Mouse (Mus musculus): ENCODE results near the gene Frmd4b.

DNA sequence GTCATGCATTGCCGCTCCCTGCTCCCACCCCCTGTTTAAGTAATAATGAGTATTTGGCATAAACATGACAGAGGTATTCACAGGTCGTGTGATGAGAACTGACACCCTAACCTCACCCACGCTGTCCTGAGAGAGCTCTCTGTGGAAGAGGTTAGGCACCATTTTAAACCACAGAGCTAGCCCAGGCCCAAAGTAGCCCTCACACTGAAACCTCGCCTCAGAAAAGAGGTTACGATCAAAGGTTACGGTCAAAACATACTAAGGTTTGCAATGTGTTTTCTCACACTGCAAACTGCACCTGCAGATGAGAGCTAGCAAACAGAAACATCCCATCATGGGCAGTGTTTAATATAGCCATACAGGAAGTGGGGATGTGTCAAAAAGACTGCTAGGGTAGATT is 230.0 kb downstream of the Frmd4b start:
- no peak for TF ChIP-seq CTCF (IDR thresholded peaks at IDR 0.05; ENCODE audit: low read depth, low read length)
- TF ChIP-seq POLR2A (IDR thresholded peaks at IDR 0.05; ENCODE audit: extremely low read depth, insufficient read depth, low read length), result no peak

All from liver, adult 2 months (tissue).